Mouse (Mus musculus) CD4-positive, CD25-positive, alpha-beta regulatory T cell, adult 4 months (primary cell): ENCODE data around the gene Ing1. TPM values are rescaled to one million over a fixed set of nuclear protein-coding genes. Genes with fewer than 3 reads are reported as not detected.

ENCODE experiments used
- ATAC-seq: one replicate; pipeline ENCODE4 v1.8.0; 2017
- polyA plus RNA-seq, 2 experiments: library from polyadenylated mRNA; unstranded; fragments of 100-300 nt; shearing (Covaris generic); gene quantifications; one replicate each; pipeline ENCODE4 v1.2.1; 2017

Gene Ing1
- polyA plus RNA-seq, result 10 to 100 TPM; 68.4 to 71.0 TPM

- peak; percentile 40 for ATAC-seq
Observed at GRCm38 (mm10) chr8:11554799-11555719, at the start of gene Ing1. TSS of gene Ing1 (plus strand) at chr8:11555571.

DNA sequence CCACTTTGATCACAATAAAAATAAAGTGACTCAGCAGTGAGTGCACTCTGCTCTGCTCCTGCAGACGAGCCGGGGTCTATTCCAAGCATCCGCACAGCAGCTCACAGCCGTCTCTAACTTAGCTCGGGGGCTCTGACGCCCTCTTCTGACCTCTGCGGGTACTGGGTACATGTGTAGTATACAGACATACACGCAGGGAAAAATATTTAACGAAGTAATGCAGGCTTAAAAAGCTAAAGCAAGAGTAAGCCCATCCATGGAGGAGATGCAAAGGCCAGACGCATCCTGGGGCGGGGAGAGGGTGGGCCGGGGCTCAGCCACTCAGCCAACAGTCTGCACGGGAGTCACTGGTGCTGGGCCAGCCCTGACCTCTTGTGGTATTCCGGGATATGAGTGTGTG is 49.3 kb upstream of the Ing1 start:
- no peak for ATAC-seq

DNA sequence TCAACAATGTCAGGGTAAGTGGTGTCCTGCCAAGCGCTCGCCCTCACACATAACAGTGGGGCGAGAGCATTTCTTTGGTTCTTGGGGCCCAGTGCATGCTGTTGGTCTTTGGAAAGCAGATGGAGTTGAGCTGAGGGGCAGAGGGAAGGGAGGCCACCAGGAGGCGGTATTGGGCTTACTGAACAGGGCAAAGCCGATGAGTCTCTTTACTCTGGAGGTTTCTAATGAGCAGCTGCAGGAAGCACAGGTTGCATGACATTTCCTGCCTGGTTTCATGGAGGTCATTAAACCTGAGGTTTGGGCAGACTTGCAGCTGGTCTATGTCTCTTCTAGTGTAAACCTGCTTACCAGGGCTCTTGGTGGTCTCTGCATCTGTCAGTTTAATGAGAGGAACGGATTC is 48.6 kb upstream of the Ing1 start:
- peak; percentile 86 for ATAC-seq

- no peak for ATAC-seq
Observed at GRCm38 (mm10) chr8:11508880-11509279, 46.5 kb upstream of the Ing1 start.

- ATAC-seq, result no peak
Observed at GRCm38 (mm10) chr8:11510971-11511370, 44.4 kb upstream of the Ing1 start.

- ATAC-seq, result no peak
Observed at GRCm38 (mm10) chr8:11512711-11513110, 42.7 kb upstream of the Ing1 start.

DNA sequence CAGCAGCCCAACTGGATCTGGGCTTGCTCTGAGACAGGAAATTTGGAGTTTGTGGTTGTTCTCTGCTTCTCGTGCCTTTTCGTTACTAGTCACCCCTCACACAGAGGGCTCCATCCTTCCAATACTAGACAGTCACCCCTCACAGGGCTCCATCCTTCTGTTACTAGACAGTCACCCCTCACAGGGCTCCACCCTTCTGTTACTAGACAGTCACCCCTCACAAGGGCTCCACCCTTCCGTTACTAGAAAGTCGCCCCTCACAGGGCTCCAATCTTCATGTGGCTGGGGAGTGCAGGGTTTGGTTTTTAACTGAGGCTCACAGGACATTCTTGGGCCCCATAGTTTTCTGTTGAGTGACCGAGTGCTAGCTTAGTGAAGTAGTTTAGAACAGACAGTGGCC is 42.1 kb upstream of the Ing1 start:
- no peak for ATAC-seq

GRCm38 (mm10) chr8:11516292-11516691 is 39.1 kb upstream of the Ing1 start:
- no peak for ATAC-seq

DNA sequence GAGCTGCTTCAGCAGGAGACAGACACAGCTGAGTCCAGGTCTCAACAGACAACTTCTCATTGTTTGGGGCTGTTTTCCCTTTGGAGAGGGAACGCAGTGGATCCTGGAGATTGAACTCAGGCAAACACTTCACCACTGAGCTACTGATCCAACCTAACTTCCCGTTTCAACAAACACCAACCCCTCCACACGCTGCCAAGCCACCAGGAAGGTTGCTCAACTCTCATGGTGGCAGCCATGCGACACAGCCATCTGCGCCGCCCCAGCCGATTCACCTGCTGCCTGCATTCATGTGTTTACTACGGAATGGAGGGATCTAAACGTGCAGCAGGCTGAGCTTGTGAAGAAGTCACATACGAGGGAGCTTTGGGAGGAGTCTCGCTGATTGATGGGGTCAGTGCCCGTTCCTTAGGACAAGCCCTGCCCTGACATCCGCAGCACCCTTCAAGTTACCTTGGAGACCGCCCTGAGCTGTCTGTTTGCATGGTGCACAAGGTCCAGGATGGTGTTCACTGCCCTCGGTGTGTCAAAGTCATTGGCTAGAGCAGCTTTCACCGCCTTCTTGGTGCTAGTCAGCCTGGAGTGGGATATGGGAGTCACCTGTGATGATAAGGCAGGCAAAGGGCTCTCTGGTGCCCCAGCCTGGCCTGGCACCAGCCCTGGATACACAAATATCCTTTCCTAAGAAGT is 37.9 kb upstream of the Ing1 start:
- ATAC-seq, result no peak

- ATAC-seq, result no peak
Observed at GRCm38 (mm10) chr8:11518056-11518396, 37.3 kb upstream of the Ing1 start.

- no peak for ATAC-seq
Observed at GRCm38 (mm10) chr8:11518676-11519075, 36.7 kb upstream of the Ing1 start.

- no peak for ATAC-seq
Observed at GRCm38 (mm10) chr8:11523331-11523730, 32.0 kb upstream of the Ing1 start.

DNA sequence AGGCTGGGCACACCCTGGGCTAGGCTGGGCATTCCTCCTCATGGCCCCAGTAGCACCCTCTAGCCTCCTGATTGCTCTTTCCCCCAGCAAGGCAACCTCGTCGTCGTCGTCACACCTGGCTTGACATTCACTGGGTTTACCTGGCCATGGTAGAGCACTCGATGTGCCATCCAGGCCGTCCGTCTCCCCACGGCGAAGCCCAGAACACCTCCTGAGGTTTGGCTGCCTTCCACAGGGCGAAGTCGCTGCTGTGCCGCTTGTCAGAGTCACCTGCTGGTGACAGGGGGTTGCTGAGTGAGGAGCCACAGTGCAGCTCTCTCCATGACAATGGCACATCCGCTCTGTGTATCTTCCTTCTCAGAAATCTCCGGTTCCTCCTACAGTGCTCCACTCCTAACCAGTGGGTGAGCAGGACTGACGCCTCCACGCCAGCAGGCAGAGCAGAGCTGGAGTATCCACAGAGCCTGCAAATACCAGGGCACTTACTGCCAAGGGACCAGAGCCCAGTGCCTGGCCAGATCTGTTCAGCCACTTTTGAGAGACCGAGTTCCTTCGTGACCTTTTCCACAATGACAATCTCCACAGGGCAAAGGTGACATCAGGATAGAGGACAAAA is 25.1 kb upstream of the Ing1 start:
- no peak for ATAC-seq

DNA sequence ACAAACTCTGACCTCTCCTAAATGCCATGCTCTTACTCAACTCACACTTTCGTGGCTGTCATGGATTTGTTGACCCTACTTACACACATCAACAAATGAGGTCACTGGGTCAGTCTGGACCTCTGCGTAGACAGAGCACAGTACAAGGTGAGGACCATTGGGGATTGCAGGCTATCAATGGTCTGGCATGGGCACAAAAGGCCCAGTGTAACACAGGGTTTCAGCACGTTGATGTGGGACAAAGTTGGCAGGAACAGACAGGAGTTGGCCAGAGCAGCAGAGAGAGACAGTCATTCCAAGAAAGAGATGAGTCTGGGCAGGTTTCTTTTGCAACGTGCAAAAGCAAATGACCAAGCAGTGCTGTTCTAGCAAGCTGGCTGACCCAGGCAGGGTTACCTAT is 24.5 kb upstream of the Ing1 start:
- no peak for ATAC-seq

DNA sequence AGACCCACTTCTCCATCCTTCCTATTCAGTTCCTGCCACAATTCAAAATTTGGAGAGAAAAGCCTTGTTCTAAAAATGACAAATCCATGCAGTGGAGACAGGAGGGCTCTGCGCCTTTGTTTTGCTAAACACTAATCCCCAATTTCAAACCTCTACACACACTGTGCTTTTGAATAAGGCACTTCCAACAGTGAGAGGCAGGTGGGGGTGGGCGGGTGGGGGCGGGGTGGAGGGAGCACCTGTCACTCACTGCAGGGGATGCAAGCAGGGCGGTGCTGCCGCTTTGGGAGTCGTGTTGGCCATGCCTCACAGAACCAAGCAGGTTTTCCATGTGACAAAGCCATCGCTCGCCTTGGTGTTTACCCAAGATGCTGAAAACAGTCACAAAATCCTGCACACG is 20.9 kb upstream of the Ing1 start:
- ATAC-seq, result no peak

DNA sequence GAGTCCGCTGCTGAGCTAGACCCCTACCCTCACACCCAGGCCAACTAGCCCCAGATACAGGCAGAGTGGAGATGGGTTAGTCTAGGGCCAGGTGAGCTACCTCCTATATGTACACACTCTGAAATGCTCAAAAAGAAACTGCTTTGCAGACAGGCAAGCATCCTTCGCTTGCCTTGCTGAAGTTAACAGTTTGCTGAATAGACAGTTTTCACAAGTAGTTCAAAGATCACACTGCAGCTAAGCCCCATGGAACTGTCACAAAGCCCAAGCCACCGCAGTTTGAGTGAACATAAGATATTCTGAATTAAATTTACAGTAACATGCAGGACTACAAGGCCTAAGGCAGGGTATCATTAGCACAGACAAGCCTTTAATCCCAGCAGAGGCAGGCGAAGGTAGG is 16.3 kb upstream of the Ing1 start:
- ATAC-seq, result no peak

- ATAC-seq, result no peak
Observed at GRCm38 (mm10) chr8:11540182-11540581, 15.2 kb upstream of the Ing1 start.

GRCm38 (mm10) chr8:11542031-11542430 is 13.3 kb upstream of the Ing1 start:
- ATAC-seq, result no peak

DNA sequence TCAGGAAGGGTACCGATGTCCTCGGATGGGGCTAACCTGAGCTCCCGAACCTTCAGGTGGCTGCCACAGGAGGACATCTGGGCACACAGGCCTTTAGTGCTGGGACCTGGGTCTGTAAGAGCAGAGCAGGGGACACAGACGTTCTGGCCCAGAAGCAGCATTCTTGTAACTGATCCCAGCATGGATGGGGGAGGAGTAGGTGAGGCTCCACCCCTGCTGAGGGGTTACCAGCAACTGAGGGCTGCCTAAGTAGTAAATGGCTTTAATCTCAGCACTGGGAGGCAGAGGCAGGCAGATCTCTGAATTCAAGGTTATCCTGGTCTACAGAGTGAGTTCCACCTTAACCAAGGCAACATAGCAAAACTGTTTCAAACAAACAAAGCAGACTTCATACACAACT is 12.5 kb upstream of the Ing1 start:
- ATAC-seq, result no peak

DNA sequence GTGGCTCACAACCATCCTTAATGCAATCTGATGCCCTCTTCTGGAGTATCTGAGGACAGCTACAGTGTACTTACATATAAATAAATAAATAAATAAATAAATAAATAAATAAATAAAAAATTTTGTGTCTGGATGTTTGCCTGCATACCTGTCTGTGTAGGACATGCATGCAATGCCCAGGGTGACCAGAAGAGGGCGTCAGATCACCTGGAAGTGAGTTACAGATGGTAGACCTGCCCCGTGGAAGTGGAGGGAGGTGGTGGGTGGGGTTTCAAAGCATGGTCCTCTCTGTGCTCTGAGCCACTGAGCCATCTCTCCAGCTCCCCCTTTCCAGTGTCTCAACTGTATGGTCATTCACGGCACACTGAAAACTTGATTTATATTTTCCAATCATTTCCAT is 11.0 kb upstream of the Ing1 start:
- peak; percentile 82 for ATAC-seq

DNA sequence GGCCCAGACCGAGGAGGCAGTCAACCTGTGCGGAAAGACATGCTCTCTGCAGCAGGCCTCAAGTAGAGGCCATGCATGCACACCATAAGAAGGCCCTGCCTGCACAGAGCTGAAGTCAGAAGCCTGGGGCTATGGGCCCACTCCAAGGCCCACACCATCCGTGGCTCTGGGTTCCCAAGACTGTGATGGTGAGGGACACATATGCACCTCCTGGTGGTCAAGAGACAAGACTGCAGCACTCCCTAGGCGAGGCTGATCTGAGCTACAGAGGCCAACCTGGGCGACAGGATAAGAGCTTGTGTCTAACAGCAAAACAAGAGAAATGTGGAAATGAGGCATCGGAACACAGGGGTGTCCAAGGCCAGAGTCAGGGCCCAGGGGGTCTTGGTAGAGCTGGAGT is 8.3 kb upstream of the Ing1 start:
- ATAC-seq, result no peak

GRCm38 (mm10) chr8:11549706-11550105 is 5.7 kb upstream of the Ing1 start:
- ATAC-seq, result no peak

DNA sequence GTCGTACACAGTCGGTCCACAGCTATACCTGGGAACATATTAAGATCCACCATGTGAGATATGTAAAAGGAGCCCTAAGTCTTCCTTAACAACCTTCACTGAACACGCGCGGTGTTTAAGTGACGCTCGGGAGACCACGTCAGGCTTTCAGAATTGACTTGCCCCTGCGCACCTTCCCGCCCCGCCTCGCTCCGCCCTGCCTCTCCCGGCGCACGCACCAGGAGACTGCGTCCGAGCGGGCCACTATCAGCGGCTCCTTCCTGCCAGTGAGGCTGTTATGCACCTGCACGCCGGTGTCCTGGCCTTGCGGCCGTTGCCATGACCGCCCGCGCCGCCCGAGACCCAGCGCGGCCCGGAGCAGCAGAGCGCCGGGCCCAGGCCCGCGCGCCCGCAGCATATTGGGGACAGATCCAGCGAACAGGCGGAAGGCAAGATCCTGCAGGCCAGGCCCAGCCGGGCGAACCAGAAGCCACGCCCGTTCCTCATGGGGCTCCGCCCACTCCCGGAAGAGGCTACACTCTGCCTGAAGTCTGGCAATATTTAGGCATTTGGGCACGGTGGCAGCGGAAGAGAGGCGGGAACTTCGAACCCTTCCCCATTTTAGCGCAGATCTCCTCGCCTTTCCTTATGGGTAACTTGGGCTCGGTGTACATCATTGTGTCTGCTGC is 5.0 kb upstream of the Ing1 start, which contains the start of gene Cars2:
Cars2 (minus strand) TSS at position 503 of the 668 bp plus-strand sequence.
- ATAC-seq, result peak; percentile 75
